Mouse (Mus musculus) spleen, adult 2 months (tissue): Measurements from ENCODE around the gene Fkrp.

Experiments
- CTCF ChIP-seq: fragments of 200-500 bp; IDR thresholded peaks from 2 replicates; pipeline ENCODE4 v1.5.1; 2011; ENCODE audit warnings: mild to moderate bottlenecking, inconsistent platforms; ENCODE audit not compliant: insufficient read depth, insufficient read length, insufficient replicate concordance; ENCODE audit errors: extremely low read depth
- POLR2A ChIP-seq: fragments of 200-500 bp; IDR thresholded peaks from 2 replicates; pipeline ENCODE4 v1.6.1; 2011; ENCODE audit warnings: low read depth, low read length, inconsistent platforms

DNA sequence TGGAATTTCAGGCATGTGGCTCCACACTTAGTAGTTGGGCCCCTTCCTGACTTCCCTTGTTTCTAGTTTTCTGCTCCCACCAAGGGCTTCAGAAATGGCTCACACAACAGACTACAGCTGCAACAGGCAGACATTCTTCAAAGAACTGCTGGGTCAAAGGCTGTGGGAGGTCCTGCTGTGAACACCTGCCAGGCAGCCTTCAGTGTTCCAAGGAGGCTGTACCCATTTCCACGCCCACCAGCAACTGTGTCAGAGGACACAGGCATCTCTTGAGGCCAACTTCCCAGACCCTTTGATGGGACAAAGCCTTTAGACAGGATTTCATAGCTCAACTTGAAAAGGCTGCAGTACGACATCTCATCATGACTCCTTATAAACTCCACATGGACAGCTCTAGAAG is 50.1 kb downstream of the Fkrp start:
- TF ChIP-seq CTCF (no peak), POLR2A (no peak)
